Mouse (Mus musculus): ENCODE measurements at regions not wholly inside any gene's neighbourhood (a gene's known extent, or its start where the extent isn't known, plus 50 kb on each side); places are given as distances from the start of the nearest gene placed in this dataset.

DNA sequence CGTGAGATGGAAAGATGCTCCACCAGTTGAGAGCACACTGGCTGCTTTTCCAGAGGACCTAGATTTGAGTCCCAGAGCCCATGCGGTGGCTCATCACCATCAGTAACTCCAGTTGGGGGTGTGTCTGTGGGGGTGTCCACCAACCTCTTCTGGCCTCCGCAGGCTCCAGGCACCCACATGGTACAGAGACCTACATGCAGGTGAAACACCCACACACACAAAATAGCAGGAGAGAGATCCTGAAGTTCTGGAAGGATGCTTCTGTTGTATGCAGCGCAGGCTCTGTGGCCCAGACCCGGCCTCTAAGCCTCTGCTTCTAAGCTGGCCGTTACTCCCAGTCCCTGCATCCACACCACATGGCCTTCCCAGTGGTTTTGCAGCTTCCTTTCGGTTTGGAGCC, 86.5 kb downstream of the Zfp281 start:
- Histone ChIP-seq H3K27me3 (ENCODE audit: control insufficient read depth, insufficient read depth, insufficient read length) (no peaks in the 10 kb centered on the region), H3K4me2 (ENCODE audit: low read depth) (no peak overlapping the region), H3K36me3 (ENCODE audit: control insufficient read depth, insufficient read depth) (no peaks in the 10 kb centered on the region), H3K4me3 (no peak overlapping the region), H3ac (ENCODE audit: control insufficient read depth, insufficient read length) (no peak overlapping the region), H3K79me2 (ENCODE audit: control insufficient read depth, insufficient read depth) (no peaks in the 10 kb centered on the region)
- TF ChIP-seq USF1 (IDR thresholded peaks at IDR 0.05; ENCODE audit: low read depth) = no peak
- no peak for TF ChIP-seq SRF (IDR thresholded peaks at IDR 0.05; ENCODE audit: control insufficient read depth, insufficient read length, low read depth)
- TF ChIP-seq E2F4 (IDR thresholded peaks at IDR 0.05; ENCODE audit: insufficient read depth) = no peak
- no peak for TF ChIP-seq POLR2AphosphoS2 (IDR thresholded peaks at IDR 0.05; ENCODE audit: insufficient read length, low read depth)
- no peak for TF ChIP-seq REST (IDR thresholded peaks at IDR 0.05; ENCODE audit: insufficient read depth, insufficient read length)
- no peak for TF ChIP-seq CEBPB (IDR thresholded peaks at IDR 0.05; ENCODE audit: insufficient read depth, poor library complexity, severe bottlenecking)
- no peak for TF ChIP-seq TCF12 (IDR thresholded peaks at IDR 0.05; ENCODE audit: insufficient read depth, poor library complexity, severe bottlenecking)
- no peak for TF ChIP-seq MYOD1 (IDR thresholded peaks at IDR 0.05; ENCODE audit: control insufficient read depth in 1 of 3, insufficient read length in 2 of 3, low read depth in 2 of 3)
- TF ChIP-seq TCF3 (IDR thresholded peaks at IDR 0.05; ENCODE audit: insufficient read length, low read depth) = no peak
- TF ChIP-seq MYOG (IDR thresholded peaks at IDR 0.05; ENCODE audit: control insufficient read depth in 1 of 3, insufficient read depth in 1 of 3, insufficient read length in 2 of 3, low read depth in 2 of 3) = no peak
- no peak for TF ChIP-seq MAX (IDR thresholded peaks at IDR 0.05; ENCODE audit: low read depth)
- TF ChIP-seq POLR2A (IDR thresholded peaks at IDR 0.05; ENCODE audit: insufficient read length, low read depth) = no peak

DNA sequence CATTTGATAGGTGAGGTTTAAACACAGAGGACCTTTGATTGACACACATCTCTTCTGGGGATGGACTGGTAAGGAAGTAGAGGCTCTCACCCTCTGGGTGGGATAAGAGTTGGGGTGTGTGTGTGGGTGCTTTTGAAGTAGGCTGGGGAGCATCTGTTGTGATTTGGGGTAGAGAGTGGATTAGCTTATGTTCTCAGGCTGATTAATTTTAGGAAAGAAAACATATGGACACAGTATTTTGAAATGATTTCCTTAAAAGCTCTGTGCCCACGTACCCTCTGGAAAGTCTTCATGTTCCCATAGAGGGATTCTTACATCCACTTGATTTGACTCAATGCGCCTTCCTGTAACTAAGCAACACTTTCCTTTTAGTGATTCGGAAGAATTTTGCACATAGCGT, 89.4 kb downstream of the Zfp281 start:
- Histone ChIP-seq H3K79me2 (ENCODE audit: control insufficient read depth, insufficient read depth) (no peaks in the 10 kb centered on the region), H3K4me2 (ENCODE audit: low read depth) (no peak overlapping the region), H3K4me3 (no peak overlapping the region), H3K27me3 (ENCODE audit: control insufficient read depth, insufficient read depth, insufficient read length) (no peaks in the 10 kb centered on the region), H3ac (ENCODE audit: control insufficient read depth, insufficient read length) (no peak overlapping the region), H3K36me3 (ENCODE audit: control insufficient read depth, insufficient read depth) (no peaks in the 10 kb centered on the region)
- TF ChIP-seq TCF12 (IDR thresholded peaks at IDR 0.05; ENCODE audit: insufficient read depth, poor library complexity, severe bottlenecking) (no peak), MYOD1 (IDR thresholded peaks at IDR 0.05; ENCODE audit: control insufficient read depth in 1 of 3, insufficient read length in 2 of 3, low read depth in 2 of 3) (no peak), REST (IDR thresholded peaks at IDR 0.05; ENCODE audit: insufficient read depth, insufficient read length) (no peak), POLR2AphosphoS2 (IDR thresholded peaks at IDR 0.05; ENCODE audit: insufficient read length, low read depth) (no peak), MYOG (IDR thresholded peaks at IDR 0.05; ENCODE audit: control insufficient read depth in 1 of 3, insufficient read depth in 1 of 3, insufficient read length in 2 of 3, low read depth in 2 of 3) (no peak)

DNA sequence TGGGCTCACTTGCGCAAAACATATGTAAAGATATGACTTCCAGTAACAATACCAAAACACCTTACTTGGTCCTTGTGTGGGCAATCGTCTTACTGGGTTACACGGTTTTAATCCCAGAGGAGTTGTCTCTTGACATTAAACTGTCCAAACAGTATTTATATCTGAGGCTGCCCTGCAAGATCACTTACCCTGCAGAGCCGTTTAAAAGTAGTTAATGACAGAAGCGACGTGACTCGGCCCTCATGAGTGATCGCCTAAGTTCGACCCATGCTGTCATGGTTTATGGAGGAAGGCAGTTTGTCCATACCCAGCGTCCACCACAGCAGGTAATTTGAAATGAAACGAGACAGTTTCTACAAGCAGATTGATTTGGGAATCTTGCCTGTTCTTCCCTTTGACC, 90.3 kb downstream of the Zfp281 start:
- Histone ChIP-seq H3K79me2 (ENCODE audit: control insufficient read depth, insufficient read depth) (no peaks in the 10 kb centered on the region), H3K36me3 (ENCODE audit: control insufficient read depth, insufficient read depth) (no peaks in the 10 kb centered on the region), H3K4me3 (no peak overlapping the region), H3ac (ENCODE audit: control insufficient read depth, insufficient read length) (no peak overlapping the region), H3K27me3 (ENCODE audit: control insufficient read depth, insufficient read depth, insufficient read length) (no peaks in the 10 kb centered on the region), H3K4me2 (ENCODE audit: low read depth) (no peak overlapping the region)
- TF ChIP-seq REST (IDR thresholded peaks at IDR 0.05; ENCODE audit: insufficient read depth, insufficient read length) (no peak), E2F4 (IDR thresholded peaks at IDR 0.05; ENCODE audit: insufficient read depth) (no peak)

DNA sequence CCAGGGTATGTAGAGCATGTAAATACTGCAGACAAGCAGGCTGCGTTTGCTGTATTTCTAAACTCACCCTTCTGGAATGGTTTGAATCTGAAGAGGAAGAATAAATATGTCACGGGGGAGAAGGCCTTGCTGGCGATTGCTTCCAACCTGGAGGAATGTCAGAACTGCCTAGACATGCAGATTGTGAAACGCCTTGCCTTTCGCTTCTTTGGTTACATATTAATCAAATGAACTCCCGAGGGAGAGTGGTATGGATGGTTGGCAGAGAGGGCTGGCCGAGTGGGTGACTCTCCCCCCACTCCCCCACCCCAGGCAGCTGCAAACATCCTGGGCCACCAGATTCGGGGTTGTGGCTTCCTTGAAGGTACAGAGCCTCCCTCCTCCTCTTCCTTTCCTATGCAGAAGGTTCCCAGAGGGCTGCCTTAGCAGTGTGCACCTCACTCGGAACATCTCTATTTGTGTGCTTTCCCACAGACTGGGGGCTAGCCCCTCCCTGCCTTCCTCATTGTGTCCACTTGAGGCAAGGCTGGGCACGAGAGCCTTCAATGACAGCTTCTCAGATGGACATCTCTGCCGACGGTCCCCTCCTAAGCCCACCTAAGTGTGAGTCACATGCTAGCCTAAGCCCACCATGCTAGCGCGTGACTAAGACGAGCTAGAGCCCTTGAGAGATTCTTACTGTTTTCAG, 93.3 kb downstream of the Zfp281 start:
- Histone ChIP-seq H3K4me2 (ENCODE audit: low read depth) (no peak overlapping the region), H3K4me3 (no peak overlapping the region), H3K79me2 (ENCODE audit: control insufficient read depth, insufficient read depth) (no peaks in the 10 kb centered on the region), H3K27me3 (ENCODE audit: control insufficient read depth, insufficient read depth, insufficient read length) (no peaks in the 10 kb centered on the region), H3ac (ENCODE audit: control insufficient read depth, insufficient read length) (no peak overlapping the region), H3K36me3 (ENCODE audit: control insufficient read depth, insufficient read depth) (no peaks in the 10 kb centered on the region)
- TF ChIP-seq USF1 (IDR thresholded peaks at IDR 0.05; ENCODE audit: low read depth) (no peak), MYOG (IDR thresholded peaks at IDR 0.05; ENCODE audit: control insufficient read depth in 1 of 3, insufficient read depth in 1 of 3, insufficient read length in 2 of 3, low read depth in 2 of 3) (no peak), POLR2AphosphoS2 (IDR thresholded peaks at IDR 0.05; ENCODE audit: insufficient read length, low read depth) (no peak), POLR2A (IDR thresholded peaks at IDR 0.05; ENCODE audit: insufficient read length, low read depth) (no peak), MAX (IDR thresholded peaks at IDR 0.05; ENCODE audit: low read depth) (no peak), TCF3 (IDR thresholded peaks at IDR 0.05; ENCODE audit: insufficient read length, low read depth) (no peak), E2F4 (IDR thresholded peaks at IDR 0.05; ENCODE audit: insufficient read depth) (no peak), TCF12 (IDR thresholded peaks at IDR 0.05; ENCODE audit: insufficient read depth, poor library complexity, severe bottlenecking) (no peak), REST (IDR thresholded peaks at IDR 0.05; ENCODE audit: insufficient read depth, insufficient read length) (no peak), MYOD1 (IDR thresholded peaks at IDR 0.05; ENCODE audit: control insufficient read depth in 1 of 3, insufficient read length in 2 of 3, low read depth in 2 of 3) (no peak)

DNA sequence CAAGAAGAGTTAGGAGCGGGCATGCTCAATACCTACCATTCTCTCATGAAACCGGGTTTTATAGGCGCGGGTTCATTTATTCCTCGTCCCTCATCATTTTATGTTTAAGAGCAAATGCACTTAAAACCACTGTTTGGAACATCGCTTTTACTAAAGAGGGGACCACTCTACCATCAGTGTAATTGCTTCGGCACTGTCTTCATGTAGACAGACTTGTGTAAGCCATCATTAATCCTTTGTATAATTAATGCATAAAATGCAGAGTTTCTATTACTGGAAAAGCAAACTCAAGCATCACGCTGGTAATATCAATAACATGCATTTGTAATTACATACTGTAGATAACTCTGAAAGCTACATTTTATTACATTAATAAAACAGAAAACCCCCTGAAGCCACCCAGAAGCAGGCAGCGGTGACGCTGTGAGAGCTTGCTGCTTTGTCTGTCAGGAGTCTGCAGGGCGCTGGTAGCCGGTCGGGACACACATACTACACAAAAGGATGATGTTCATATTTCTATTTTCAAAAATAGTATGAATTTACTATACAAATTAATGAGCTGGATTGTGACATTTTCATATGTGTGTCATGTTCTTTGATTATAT, 99.2 kb downstream of the Zfp281 start:
- no peaks in the 10 kb centered on the region for H3K79me2 ChIP-seq (ENCODE audit: control insufficient read depth, insufficient read depth)
- TF ChIP-seq TCF12 (IDR thresholded peaks at IDR 0.05; ENCODE audit: insufficient read depth, poor library complexity, severe bottlenecking) = no peak
- no peak for TF ChIP-seq MAX (IDR thresholded peaks at IDR 0.05; ENCODE audit: low read depth)
- no peak for TF ChIP-seq POLR2A (IDR thresholded peaks at IDR 0.05; ENCODE audit: insufficient read length, low read depth)
- TF ChIP-seq USF1 (IDR thresholded peaks at IDR 0.05; ENCODE audit: low read depth) = no peak
- TF ChIP-seq MYOD1 (IDR thresholded peaks at IDR 0.05; ENCODE audit: control insufficient read depth in 1 of 3, insufficient read length in 2 of 3, low read depth in 2 of 3) = no peak
- TF ChIP-seq CEBPB (IDR thresholded peaks at IDR 0.05; ENCODE audit: insufficient read depth, poor library complexity, severe bottlenecking) = no peak
- no peak for TF ChIP-seq SRF (IDR thresholded peaks at IDR 0.05; ENCODE audit: control insufficient read depth, insufficient read length, low read depth)
- TF ChIP-seq POLR2AphosphoS2 (IDR thresholded peaks at IDR 0.05; ENCODE audit: insufficient read length, low read depth) = no peak
- TF ChIP-seq TCF3 (IDR thresholded peaks at IDR 0.05; ENCODE audit: insufficient read length, low read depth) = no peak
- no peak for TF ChIP-seq E2F4 (IDR thresholded peaks at IDR 0.05; ENCODE audit: insufficient read depth)
- TF ChIP-seq MYOG (IDR thresholded peaks at IDR 0.05; ENCODE audit: control insufficient read depth in 1 of 3, insufficient read depth in 1 of 3, insufficient read length in 2 of 3, low read depth in 2 of 3) = no peak
- no peak for TF ChIP-seq REST (IDR thresholded peaks at IDR 0.05; ENCODE audit: insufficient read depth, insufficient read length)

More for the DNA sequence above, 99.2 kb downstream of the Zfp281 start:
- no peak overlapping the region for H3K4me2 ChIP-seq (ENCODE audit: low read depth)
- H3K4me3 ChIP-seq = no peak overlapping the region
- no peaks in the 10 kb centered on the region for H3K27me3 ChIP-seq (ENCODE audit: control insufficient read depth, insufficient read depth, insufficient read length)
- H3ac ChIP-seq (ENCODE audit: control insufficient read depth, insufficient read length) = no peak overlapping the region
- no peaks in the 10 kb centered on the region for H3K36me3 ChIP-seq (ENCODE audit: control insufficient read depth, insufficient read depth)

All from myocyte (in vitro differentiated cells).